Mouse (Mus musculus): ENCODE data around the gene Paqr6. TPM values are rescaled to one million over a fixed set of nuclear protein-coding genes. Genes with fewer than 3 reads are reported as not detected.

The Paqr6 gene
- polyA plus RNA-seq, 1 experiment from 2014 or later = 2.4 TPM

DNA sequence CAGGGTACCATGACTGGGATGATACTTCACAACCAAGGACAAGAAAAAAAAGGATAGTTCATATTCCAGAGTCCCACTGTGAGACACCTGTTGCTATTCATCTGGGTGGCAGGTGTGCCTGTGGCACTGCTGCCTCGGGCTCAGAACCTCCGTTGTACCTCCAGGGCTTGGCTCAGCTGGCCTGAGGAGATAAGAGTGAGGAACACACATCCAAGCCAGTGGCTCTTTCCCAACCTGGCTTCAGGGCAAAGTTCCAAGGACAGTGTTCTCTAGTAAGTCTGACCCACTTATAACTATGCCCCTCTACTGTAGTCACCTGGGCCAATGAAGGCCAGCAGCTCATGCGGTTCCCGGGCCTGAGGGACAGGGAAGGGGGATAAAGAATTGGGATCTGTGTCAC is 47.3 kb downstream of the Paqr6 start:
- no peak for ATAC-seq (replicated peaks; ENCODE audit: low FRiP score, low TSS enrichment, low read depth)

DNA sequence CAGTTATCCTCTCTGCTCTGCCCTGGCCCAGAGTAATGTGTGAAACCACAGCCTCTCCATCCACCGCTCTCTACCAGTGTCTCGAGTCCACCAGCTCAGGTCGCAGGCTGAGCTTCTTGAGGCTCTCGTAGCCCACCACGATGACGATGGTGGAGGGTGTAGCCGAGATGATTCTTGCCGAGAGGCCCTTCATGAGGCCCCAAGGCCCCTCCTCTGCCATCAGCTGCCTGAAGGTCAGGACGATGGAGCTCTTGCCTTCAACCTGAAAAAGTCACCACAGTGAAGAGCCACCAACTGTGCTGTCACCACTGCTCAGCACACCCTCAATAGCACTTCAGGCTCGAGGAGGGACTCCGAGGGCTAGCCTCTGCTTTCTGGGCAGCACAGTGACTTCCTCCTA is 48.3 kb downstream of the Paqr6 start:
- ATAC-seq (replicated peaks; ENCODE audit: low FRiP score, low TSS enrichment, low read depth) = no peak
- peaks cover 57% of the 10 kb centered on the region for H3K36me3 ChIP-seq (ENCODE audit: control insufficient read depth, insufficient read depth, low read length)
- DNase-seq (ENCODE audit: low spot score) = no peak

More for the DNA sequence above, 47.3 kb downstream of the Paqr6 start:
- H3K9ac ChIP-seq (ENCODE audit: low read length) = no peak overlapping the region
- peaks cover 22% of the 10 kb centered on the region for H3K4me1 ChIP-seq (replicated peaks; ENCODE audit: control insufficient read depth, insufficient read depth, low read length)
- WGBS = 91% methylated on average over 4 of the region's 4 CpGs
- H3K27me3 ChIP-seq (replicated peaks; ENCODE audit: control insufficient read depth, insufficient read depth, low read length) = no peaks in the 10 kb centered on the region
- H3K4me3 ChIP-seq (ENCODE audit: low read depth, low read length) = no peak overlapping the region
- H3K9me3 ChIP-seq (ENCODE audit: control insufficient read depth, low read length) = no peaks in the 10 kb centered on the region
- peaks cover 49% of the 10 kb centered on the region for H3K36me3 ChIP-seq (ENCODE audit: control insufficient read depth, insufficient read depth, low read length)
- no peak overlapping the region for H3K4me2 ChIP-seq (ENCODE audit: low read length)
- no peak overlapping the region for H3K27ac ChIP-seq (ENCODE audit: low read depth)
- DNase-seq (ENCODE audit: low spot score) = no peak

DNA sequence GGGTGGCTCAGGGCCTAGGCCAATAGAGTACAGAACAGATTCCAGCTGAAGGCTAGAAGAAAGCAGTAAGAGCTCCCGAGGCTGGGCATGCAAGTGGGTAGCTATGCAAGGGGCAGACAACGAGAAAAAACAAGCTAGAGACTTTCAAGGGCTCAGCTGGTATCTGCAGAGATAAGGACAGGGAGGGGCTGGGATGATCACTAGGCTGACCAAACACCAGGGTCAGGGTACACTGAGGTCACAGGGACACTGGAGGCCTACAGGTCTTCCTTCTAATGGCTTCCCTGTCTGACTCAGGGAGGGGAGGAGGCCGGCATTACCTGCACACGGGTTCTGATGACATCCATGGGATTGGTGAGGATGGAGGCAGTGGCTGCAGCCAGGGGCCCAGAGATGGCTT is 51.3 kb downstream of the Paqr6 start:
- Histone ChIP-seq H3K4me2 (ENCODE audit: low read length) (no peak overlapping the region), H3K4me1 (replicated peaks; ENCODE audit: control insufficient read depth, insufficient read depth, low read length) (peaks cover 3% of the 10 kb centered on the region), H3K27ac (ENCODE audit: low read depth) (no peak overlapping the region), H3K9ac (ENCODE audit: low read length) (no peak overlapping the region), H3K27me3 (replicated peaks; ENCODE audit: control insufficient read depth, insufficient read depth, low read length) (no peaks in the 10 kb centered on the region), H3K9me3 (ENCODE audit: control insufficient read depth, low read length) (no peaks in the 10 kb centered on the region), H3K36me3 (ENCODE audit: control insufficient read depth, insufficient read depth, low read length) (peaks cover 87% of the 10 kb centered on the region), H3K4me3 (ENCODE audit: low read depth, low read length) (no peak overlapping the region)
- WGBS = 56% methylated on average over 4 of the region's 4 CpGs
- no peak for ATAC-seq (replicated peaks; ENCODE audit: low FRiP score, low TSS enrichment, low read depth)
- DNase-seq (ENCODE audit: low spot score) = no peak

More for the DNA sequence above, 48.3 kb downstream of the Paqr6 start:
- Histone ChIP-seq H3K4me1 (replicated peaks; ENCODE audit: control insufficient read depth, insufficient read depth, low read length) (peaks cover 17% of the 10 kb centered on the region), H3K4me3 (ENCODE audit: low read depth, low read length) (no peak overlapping the region), H3K9ac (ENCODE audit: low read length) (no peak overlapping the region), H3K9me3 (ENCODE audit: control insufficient read depth, low read length) (no peaks in the 10 kb centered on the region), H3K4me2 (ENCODE audit: low read length) (no peak overlapping the region), H3K27me3 (replicated peaks; ENCODE audit: control insufficient read depth, insufficient read depth, low read length) (no peaks in the 10 kb centered on the region), H3K27ac (ENCODE audit: low read depth) (no peak overlapping the region)
- WGBS = 86% methylated on average over 11 of the region's 11 CpGs

DNA sequence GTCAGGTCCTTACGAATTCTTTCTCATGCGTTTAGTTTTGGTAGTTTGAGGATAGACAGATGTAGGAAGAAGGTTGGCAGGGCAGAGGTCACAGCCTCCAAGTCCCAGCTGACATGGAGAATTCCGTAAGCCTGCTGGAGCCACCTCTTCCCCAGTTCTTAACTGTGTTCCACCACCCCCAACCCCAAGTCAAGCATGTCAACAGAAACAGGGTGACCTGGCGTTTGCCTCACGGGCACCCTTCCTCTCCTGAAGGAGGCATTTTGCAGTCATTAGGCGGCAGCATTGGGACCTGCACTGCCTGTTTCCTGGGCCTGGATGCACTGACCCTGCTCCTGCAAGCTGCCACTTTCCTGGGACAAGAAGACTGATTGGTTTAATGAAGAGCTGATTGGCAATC is 53.6 kb downstream of the Paqr6 start:
- WGBS = 69% methylated on average over 6 of the region's 6 CpGs
- H3K4me1 ChIP-seq (replicated peaks; ENCODE audit: control insufficient read depth, insufficient read depth, low read length) = no peaks in the 10 kb centered on the region
- H3K27ac ChIP-seq (ENCODE audit: low read depth) = no peak overlapping the region
- no peak overlapping the region for H3K4me2 ChIP-seq (ENCODE audit: low read length)
- H3K9me3 ChIP-seq (ENCODE audit: control insufficient read depth, low read length) = no peaks in the 10 kb centered on the region
- DNase-seq (ENCODE audit: low spot score) (no peak), ATAC-seq (replicated peaks; ENCODE audit: low FRiP score, low TSS enrichment, low read depth) (no peak)
- H3K36me3 ChIP-seq (ENCODE audit: control insufficient read depth, insufficient read depth, low read length) = peaks cover 75% of the 10 kb centered on the region
- H3K9ac ChIP-seq (ENCODE audit: low read length) = no peak overlapping the region
- H3K27me3 ChIP-seq (replicated peaks; ENCODE audit: control insufficient read depth, insufficient read depth, low read length) = no peaks in the 10 kb centered on the region
- no peak overlapping the region for H3K4me3 ChIP-seq (ENCODE audit: low read depth, low read length)

Other genes with a start within 250 kb of the Paqr6 start
- 23.4 and 23.8 TPM in 2 replicates for gene Mef2d, start 222.2 kb upstream of the Paqr6 start, polyA plus RNA-seq (2014; fragmentation: Nextera tagmentation; extraction: Ambion mirVana)
- gene Rhbg, start 109.9 kb upstream of the Paqr6 start, polyA plus RNA-seq (2014; fragmentation: Nextera tagmentation; extraction: Ambion mirVana) = 0.26 TPM in 1 of 2 replicates, not detected in the other
- gene Gm38392, start 77.4 kb upstream of the Paqr6 start, polyA plus RNA-seq (2014; fragmentation: Nextera tagmentation; extraction: Ambion mirVana) = 0.28 and 0.89 TPM in 2 replicates
- 13.3 TPM in 2 replicates for gene Tsacc, start 67.6 kb upstream of the Paqr6 start, polyA plus RNA-seq (2014; fragmentation: Nextera tagmentation; extraction: Ambion mirVana)
- 566 and 608 TPM in 2 replicates for gene Cct3, start 67.5 kb upstream of the Paqr6 start, polyA plus RNA-seq (2014; fragmentation: Nextera tagmentation; extraction: Ambion mirVana)
- gene Glmp, start 39.6 kb upstream of the Paqr6 start, polyA plus RNA-seq (2014; fragmentation: Nextera tagmentation; extraction: Ambion mirVana) = 140 and 161 TPM in 2 replicates
- gene Tmem79, start 28.4 kb upstream of the Paqr6 start, polyA plus RNA-seq (2014; fragmentation: Nextera tagmentation; extraction: Ambion mirVana) = 17.1 and 17.3 TPM in 2 replicates
- 39.4 and 40.1 TPM in 2 replicates for gene Smg5, start 28.3 kb upstream of the Paqr6 start, polyA plus RNA-seq (2014; fragmentation: Nextera tagmentation; extraction: Ambion mirVana)
- 0.28 and 0.30 TPM in 2 replicates for gene Bglap3, start 8.2 kb downstream of the Paqr6 start, polyA plus RNA-seq (2014; fragmentation: Nextera tagmentation; extraction: Ambion mirVana)
- not detected in 2 replicates for gene Bglap2, start 14.1 kb downstream of the Paqr6 start, polyA plus RNA-seq (2014; fragmentation: Nextera tagmentation; extraction: Ambion mirVana)
- 0.64 TPM in 1 of 2 replicates, not detected in the other for gene Bglap, start 19.9 kb downstream of the Paqr6 start, polyA plus RNA-seq (2014; fragmentation: Nextera tagmentation; extraction: Ambion mirVana)
- gene Pmf1, start 45.7 kb downstream of the Paqr6 start, polyA plus RNA-seq (2014; fragmentation: Nextera tagmentation; extraction: Ambion mirVana) = 150 and 154 TPM in 2 replicates
- 19.7 and 20.1 TPM in 2 replicates for gene Slc25a44, start 60.6 kb downstream of the Paqr6 start, polyA plus RNA-seq (2014; fragmentation: Nextera tagmentation; extraction: Ambion mirVana)
- 11.1 and 13.3 TPM in 2 replicates for gene Sema4a, start 96.6 kb downstream of the Paqr6 start, polyA plus RNA-seq (2014; fragmentation: Nextera tagmentation; extraction: Ambion mirVana)
- gene Lmna, start 145.4 kb downstream of the Paqr6 start, polyA plus RNA-seq (2014; fragmentation: Nextera tagmentation; extraction: Ambion mirVana) = 86.0 and 96.0 TPM in 2 replicates
- gene Mex3a, start 167.8 kb downstream of the Paqr6 start, polyA plus RNA-seq (2014; fragmentation: Nextera tagmentation; extraction: Ambion mirVana) = 19.8 and 23.8 TPM in 2 replicates
- gene Rab25, start 183.7 kb downstream of the Paqr6 start, polyA plus RNA-seq (2014; fragmentation: Nextera tagmentation; extraction: Ambion mirVana) = 55.6 and 56.9 TPM in 2 replicates
- gene Lamtor2, start 188.5 kb downstream of the Paqr6 start, polyA plus RNA-seq (2014; fragmentation: Nextera tagmentation; extraction: Ambion mirVana) = 98.9 and 102 TPM in 2 replicates
- 59.0 and 60.8 TPM in 2 replicates for gene Ubqln4, start 189.2 kb downstream of the Paqr6 start, polyA plus RNA-seq (2014; fragmentation: Nextera tagmentation; extraction: Ambion mirVana)
- 290 and 316 TPM in 2 replicates for gene Ssr2, start 211.3 kb downstream of the Paqr6 start, polyA plus RNA-seq (2014; fragmentation: Nextera tagmentation; extraction: Ambion mirVana)
- gene Arhgef2, start 241.4 kb downstream of the Paqr6 start, polyA plus RNA-seq (2014; fragmentation: Nextera tagmentation; extraction: Ambion mirVana) = 87.0 and 98.4 TPM in 2 replicates

All from intestine, embryonic 14.5 days (tissue).